Mouse (Mus musculus) lung, postnatal 36 days (tissue): ENCODE measurements at regions not wholly inside any gene's neighbourhood (a gene's known extent, or its start where the extent isn't known, plus 50 kb on each side); places are given as distances from the start of the nearest gene placed in this dataset.

Experiments
- DNase-seq: peaks from one replicate; pipeline ENCODE4 v3.0.0; 2022; ENCODE audit warnings: mixed read lengths

DNA sequence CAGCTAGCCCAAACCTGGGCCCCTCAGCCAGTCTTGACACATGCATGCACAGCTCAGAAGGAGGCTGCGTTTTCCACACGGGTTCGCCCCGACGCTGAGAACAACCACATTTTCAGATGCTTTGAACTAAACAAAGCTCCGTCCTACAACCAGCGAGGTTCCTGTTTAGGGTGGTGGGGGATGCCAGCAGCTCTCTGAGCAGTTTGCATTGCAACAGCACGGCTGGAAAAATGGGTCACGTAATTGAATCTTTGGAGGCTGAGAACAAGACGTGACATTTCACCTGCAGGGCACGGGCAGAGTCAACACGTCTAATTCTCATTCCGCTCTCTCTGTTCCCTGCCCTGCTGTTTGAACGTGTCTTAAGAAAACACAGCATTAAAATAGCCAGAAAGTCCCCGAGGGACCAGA, 119.2 kb downstream of the Syk start:
- DNase-seq: peak; percentile 15

- peak; percentile 54 for DNase-seq
Observed at GRCm38 (mm10) chr13:52703401-52704164, 120.6 kb downstream of the Syk start.

GRCm38 (mm10) chr13:52704673-52705072, 121.7 kb downstream of the Syk start:
- DNase-seq: no peak

GRCm38 (mm10) chr13:52709580-52709979, 126.6 kb downstream of the Syk start:
- no peak for DNase-seq

DNA sequence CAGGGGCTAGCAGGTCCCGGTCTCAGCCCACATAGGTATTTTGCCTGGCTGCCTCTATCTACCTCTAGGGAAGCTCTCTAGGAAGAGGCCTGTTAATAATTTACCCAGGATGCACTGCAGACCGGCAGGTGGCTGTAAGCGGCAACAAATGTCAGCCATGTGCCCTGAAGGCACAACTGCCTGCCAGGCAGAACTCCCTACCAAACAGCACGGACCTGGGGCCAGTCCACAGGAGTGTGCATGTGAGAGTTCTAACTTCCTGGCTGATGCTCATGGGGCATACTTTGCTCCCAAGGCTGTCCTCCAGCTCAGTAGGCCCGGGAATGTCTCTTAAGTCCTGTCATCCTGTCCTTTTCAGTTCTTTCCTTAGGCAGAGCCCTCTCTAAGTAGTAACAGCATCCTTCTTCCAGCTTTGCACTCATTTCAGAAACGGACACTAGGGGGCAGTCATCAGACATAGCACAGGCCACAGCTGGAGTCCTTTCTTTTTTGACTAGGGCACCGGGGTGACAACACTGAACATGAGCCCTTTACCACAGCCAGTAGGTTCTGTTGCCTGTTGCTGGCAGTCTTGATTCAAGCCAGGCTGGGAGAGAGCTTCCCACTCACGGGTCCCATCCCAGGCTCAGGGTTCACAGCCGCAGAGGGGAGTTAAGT, 128.9 kb downstream of the Syk start:
- peak; percentile 94 for DNase-seq

DNA sequence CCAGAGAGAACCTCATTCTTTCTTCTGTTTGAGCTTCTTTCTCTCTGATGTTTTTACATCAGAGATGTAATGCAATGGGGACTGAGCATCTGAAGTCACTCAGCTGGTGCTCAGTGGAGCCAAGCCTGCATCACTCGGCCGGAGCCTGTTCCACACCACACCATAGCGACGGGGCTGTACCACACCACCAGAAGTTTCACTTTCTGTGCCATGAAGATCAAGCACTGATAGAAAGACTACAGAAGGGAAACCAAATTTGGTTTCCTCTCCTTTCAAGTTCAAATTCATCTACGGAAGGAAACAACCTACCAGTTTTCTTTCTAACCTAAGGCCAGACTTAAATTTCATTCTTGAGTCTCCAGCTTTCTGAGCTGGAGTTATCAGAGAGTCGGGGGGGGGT, 138.5 kb downstream of the Syk start:
- no peak for DNase-seq

- no peak for DNase-seq
Observed at GRCm38 (mm10) chr13:52722718-52723117, 139.7 kb downstream of the Syk start.

DNA sequence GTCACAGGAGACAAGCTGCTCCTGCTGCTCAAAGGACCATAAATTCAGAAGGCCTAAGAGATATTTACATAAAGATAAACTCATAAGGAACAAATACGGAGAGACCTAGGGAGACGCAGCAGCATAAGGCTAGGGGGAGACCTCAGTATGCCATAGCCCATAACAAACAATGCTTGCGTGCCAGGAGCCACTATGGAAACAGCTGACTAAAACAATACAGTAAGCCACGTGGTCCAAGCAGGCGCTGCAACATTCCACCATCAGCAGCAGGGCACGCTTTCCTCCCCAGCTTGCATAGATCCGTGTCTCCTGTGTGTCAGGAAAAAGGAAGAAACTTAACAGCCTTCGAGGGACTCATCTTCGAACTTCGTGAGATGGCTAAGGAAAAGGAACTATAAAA, 143.1 kb downstream of the Syk start:
- DNase-seq: peak; percentile 42

DNA sequence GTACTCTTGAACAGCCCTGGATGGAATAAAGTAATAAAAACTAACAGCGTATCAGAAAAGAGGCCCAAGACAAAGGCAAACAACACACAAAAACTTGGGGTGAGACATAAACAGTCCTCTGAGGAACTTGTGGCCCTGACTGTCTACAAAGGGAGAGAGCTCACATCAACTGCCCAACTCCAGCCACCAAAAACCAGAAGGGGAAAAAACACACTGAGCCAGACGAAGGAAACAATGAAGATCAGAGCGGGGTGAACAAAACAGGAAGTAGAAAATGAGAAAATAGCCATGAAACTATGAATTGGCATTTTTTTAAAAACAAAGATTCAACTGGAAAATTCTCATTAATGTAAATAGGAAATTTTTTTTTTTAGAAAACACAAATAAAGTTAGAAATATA, 143.6 kb downstream of the Syk start:
- DNase-seq: no peak

- no peak for DNase-seq
Observed at GRCm38 (mm10) chr13:52735453-52735933, 152.5 kb downstream of the Syk start.

GRCm38 (mm10) chr13:52735934-52736523, 153.1 kb downstream of the Syk start:
- DNase-seq: peak; percentile 58

GRCm38 (mm10) chr13:52738095-52738660, 155.2 kb downstream of the Syk start:
- no peak for DNase-seq

- DNase-seq: no peak
Observed at GRCm38 (mm10) chr13:52741371-52741770, 158.4 kb downstream of the Syk start.

GRCm38 (mm10) chr13:52756005-52756404, 173.0 kb downstream of the Syk start:
- peak; percentile 69 for DNase-seq

DNA sequence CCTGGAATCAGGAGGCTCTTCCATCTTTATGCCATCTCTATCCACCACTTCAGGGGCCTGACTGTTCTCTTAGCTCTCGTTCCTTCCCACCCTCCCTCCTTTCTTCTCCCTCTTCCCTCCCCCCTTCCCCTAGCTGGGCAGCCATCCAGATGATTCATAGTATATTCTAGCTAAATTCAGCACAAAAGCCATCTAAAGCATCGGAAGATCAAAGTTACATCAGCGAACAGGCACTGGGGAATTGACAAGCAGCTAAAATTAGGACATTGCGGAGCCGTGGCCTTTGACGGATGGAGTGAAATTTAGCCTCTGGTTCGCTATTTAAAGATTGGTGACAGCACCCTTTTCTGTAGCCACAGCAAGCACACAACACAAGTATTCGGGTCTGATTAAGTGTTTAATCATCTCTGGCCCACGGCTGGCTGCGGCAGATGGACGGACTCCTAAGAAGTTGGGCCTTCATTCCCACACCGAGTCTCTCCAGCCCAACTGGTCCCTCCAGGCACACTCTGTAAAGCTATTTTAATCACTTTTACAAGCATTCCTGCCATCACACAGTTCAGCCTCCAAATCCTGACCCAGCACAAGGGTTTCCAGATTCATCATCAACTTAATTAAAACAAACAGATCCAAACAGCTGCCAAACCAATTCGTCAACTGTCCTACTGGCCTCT, 163.8 kb downstream of the Auh start:
- DNase-seq: peak; percentile 52

- DNase-seq: peak; percentile 11
Observed at GRCm38 (mm10) chr13:52766236-52766635, 163.2 kb downstream of the Auh start.

- DNase-seq: peak; percentile 16
Observed at GRCm38 (mm10) chr13:52769956-52770355, 159.5 kb downstream of the Auh start.

GRCm38 (mm10) chr13:52771518-52771917, 158.0 kb downstream of the Auh start:
- DNase-seq: no peak

DNA sequence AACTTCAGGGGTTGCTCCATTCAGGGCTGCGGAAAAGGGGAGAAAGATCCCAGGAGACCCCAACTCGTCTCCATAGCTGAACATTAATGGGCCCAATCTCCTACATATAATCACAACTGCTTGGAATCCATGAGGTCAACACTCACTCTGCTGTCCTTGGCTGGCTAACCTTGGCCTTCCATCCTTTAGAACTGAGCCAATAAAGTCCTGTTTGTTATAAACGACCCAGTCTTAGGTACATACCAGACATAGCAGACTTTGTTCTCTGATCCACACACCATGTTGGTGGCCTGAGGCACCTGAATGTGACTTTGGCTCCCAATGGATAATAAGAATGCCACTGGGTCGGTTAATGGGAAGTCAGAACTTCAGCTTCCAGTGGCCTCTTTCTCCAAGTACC, 157.4 kb downstream of the Auh start:
- DNase-seq: no peak

GRCm38 (mm10) chr13:52777396-52778034, 152.0 kb downstream of the Auh start:
- DNase-seq: no peak

DNA sequence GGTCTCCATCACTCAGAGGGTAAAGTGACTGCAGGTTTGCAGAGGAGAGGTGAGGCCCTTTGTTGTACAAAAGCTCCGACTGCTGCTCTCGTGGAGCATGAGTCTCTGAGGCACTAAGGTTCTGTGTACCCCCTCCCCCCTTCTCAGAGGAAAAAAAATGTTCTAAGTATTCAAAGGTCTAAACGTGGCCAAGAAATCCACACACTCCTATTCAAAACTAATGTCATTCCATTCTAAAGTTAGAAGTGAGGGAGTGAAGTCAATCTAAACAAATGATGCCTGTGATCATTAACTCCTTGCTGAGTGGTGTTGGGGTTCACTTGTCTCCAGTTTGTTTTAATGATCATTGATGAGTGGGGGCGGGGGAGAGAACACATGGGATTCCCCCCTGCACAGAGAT, 150.6 kb downstream of the Auh start:
- peak; percentile 15 for DNase-seq
